Mouse (Mus musculus) effector memory CD4-positive, alpha-beta T cell, adult 5 months (primary cell): ENCODE measurements around the gene Vangl1. TPM values are rescaled to one million over a fixed set of nuclear protein-coding genes. Genes with fewer than 3 reads are reported as not detected.

Source experiments
- polyA plus RNA-seq: library from polyadenylated mRNA; unstranded; fragments of 100-300 nt; shearing (Covaris generic); gene quantifications from one replicate; pipeline ENCODE4 v1.2.1, GENCODE M21; 2017

Gene Vangl1
- 0.27 TPM for polyA plus RNA-seq

GRCm38 (mm10) chr3:102203781-102204721 is at the start of gene Vangl1:
Gene Vangl1 (minus strand): TSS chr3:102204693.

Other genes starting within 250 kb of the Vangl1 start
- not detected for gene Nhlh2, start 194.6 kb downstream of the Vangl1 start, polyA plus RNA-seq
- not detected for gene Casq2, start 118.3 kb downstream of the Vangl1 start, polyA plus RNA-seq